Mouse (Mus musculus): ENCODE data around the gene Rdh9. TPM values are rescaled to one million over a fixed set of nuclear protein-coding genes. Genes with fewer than 3 reads are reported as not detected.
"Not testable (repeated sequence)": the region's sequence is repeated elsewhere in the genome, so short reads cannot be mapped to it uniquely, and the experiment has no call there.

Rdh9 gene
- polyA plus RNA-seq, 1 experiment, result 1.4 TPM

GRCm38 (mm10) chr10:127755246-127755645, 20.9 kb upstream of the Rdh9 start:
- no peak overlapping the region for H3K27ac ChIP-seq (ENCODE audit: insufficient read depth, low read length)
- no peak for TF ChIP-seq CTCF (IDR thresholded peaks at IDR 0.05; ENCODE audit: extremely low read depth, insufficient read depth, low read length)
- TF ChIP-seq POLR2A (IDR thresholded peaks at IDR 0.05; ENCODE audit: extremely low read depth, insufficient read depth, low read length), result no peak
- H3K4me1 ChIP-seq (ENCODE audit: control insufficient read depth, insufficient read depth, low read length), result no peaks in the 10 kb centered on the region
- no peak overlapping the region for H3K4me3 ChIP-seq (ENCODE audit: insufficient read depth, low read length)

DNA sequence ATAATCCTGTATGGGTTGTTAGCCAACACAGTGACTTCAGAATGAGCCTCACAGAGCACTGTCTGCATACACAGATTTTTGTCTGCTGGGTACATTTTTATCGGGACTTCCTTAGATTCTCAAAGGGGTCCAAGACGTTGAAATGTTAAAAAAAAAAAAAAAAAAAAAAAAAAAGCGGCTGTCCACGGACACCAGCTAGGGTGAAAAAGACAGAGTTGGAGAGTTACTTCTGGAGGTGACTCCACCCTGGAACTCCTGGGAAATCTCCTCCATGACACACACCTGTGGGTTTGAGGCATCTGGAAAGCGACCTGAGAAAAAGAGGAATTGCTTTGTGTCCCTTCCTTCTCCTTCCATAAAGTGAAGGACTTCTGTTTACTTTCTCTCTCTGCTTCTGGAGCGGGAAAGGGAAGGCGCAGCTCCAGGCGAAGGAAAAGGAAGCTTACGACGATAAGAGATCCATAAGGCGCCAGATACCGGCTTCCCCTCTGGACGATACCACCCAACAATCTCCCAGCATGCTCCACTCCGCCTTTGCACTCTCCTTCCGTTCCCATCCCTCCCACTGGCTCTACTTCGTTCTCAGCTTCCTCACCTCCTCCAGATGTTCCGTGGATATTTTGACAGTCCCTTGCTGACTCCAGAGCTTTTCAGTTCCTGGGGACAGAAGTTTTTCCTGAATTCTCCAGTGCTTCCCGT, 20.3 kb upstream of the Rdh9 start:
- Histone ChIP-seq H3K4me1 (ENCODE audit: control insufficient read depth, insufficient read depth, low read length) (no peaks in the 10 kb centered on the region), H3K4me3 (ENCODE audit: insufficient read depth, low read length) (0 out of 2 replicates have a peak overlapping the region, but pooled peaks have one; percentile 17), H3K27ac (ENCODE audit: insufficient read depth, low read length) (no peak overlapping the region)
- no peak for TF ChIP-seq CTCF (IDR thresholded peaks at IDR 0.05; ENCODE audit: extremely low read depth, insufficient read depth, low read length)
- TF ChIP-seq POLR2A (IDR thresholded peaks at IDR 0.05; ENCODE audit: extremely low read depth, insufficient read depth, low read length), result no peak

- Histone ChIP-seq H3K4me3 (ENCODE audit: insufficient read depth, low read length) (no peak within 1 kb of the TSS), H3K4me1 (ENCODE audit: control insufficient read depth, insufficient read depth, low read length) (no peaks in the 10 kb centered on the region), H3K27ac (ENCODE audit: insufficient read depth, low read length) (no peak within 1 kb of the TSS)
- TF ChIP-seq POLR2A (IDR thresholded peaks at IDR 0.05; ENCODE audit: extremely low read depth, insufficient read depth, low read length), result no peak
- no peak for TF ChIP-seq CTCF (IDR thresholded peaks at IDR 0.05; ENCODE audit: extremely low read depth, insufficient read depth, low read length)
Observed at GRCm38 (mm10) chr10:127759181-127760110, 16.7 kb upstream of the Rdh9 start, which contains the start of the genes Rdh1 and Rdh16f1. Gene Rdh1, plus strand, starts transcription at chr10:127759721. Gene Rdh16f1, plus strand, starts transcription at chr10:127759787.

DNA sequence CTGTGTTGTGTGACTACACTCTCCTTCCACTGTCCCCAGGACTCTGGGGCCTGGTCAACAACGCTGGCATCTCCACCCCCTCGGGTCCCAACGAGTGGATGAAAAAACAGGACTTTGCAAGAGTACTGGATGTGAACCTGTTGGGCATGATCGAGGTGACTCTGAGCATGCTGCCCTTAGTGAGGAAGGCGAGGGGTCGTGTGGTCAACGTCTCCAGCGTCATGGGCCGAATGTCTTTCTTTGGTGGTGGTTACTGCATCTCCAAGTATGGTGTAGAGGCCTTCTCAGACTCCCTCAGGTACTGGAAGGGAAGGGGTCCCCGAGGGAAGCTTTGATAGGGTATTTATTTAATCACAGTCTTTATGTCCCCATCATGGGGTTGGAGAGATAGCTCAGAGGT, 13.3 kb upstream of the Rdh9 start:
- not testable (repeated sequence) for H3K4me1 ChIP-seq (ENCODE audit: control insufficient read depth, insufficient read depth, low read length); H3K27ac ChIP-seq (ENCODE audit: insufficient read depth, low read length); H3K4me3 ChIP-seq (ENCODE audit: insufficient read depth, low read length)

GRCm38 (mm10) chr10:127763914-127764680, 12.1 kb upstream of the Rdh9 start:
- no peaks in the 10 kb centered on the region for H3K4me1 ChIP-seq (ENCODE audit: control insufficient read depth, insufficient read depth, low read length)
- TF ChIP-seq POLR2A (IDR thresholded peaks at IDR 0.05; ENCODE audit: extremely low read depth, insufficient read depth, low read length), result no peak
- TF ChIP-seq CTCF (IDR thresholded peaks at IDR 0.05; ENCODE audit: extremely low read depth, insufficient read depth, low read length), result no peak
- H3K27ac ChIP-seq (ENCODE audit: insufficient read depth, low read length), result no peak overlapping the region
- no peak overlapping the region for H3K4me3 ChIP-seq (ENCODE audit: insufficient read depth, low read length)

- Histone ChIP-seq H3K4me3 (ENCODE audit: insufficient read depth, low read length) (no peak overlapping the region), H3K27ac (ENCODE audit: insufficient read depth, low read length) (no peak overlapping the region), H3K4me1 (ENCODE audit: control insufficient read depth, insufficient read depth, low read length) (no peaks in the 10 kb centered on the region)
- TF ChIP-seq POLR2A (IDR thresholded peaks at IDR 0.05; ENCODE audit: extremely low read depth, insufficient read depth, low read length) (no peak), CTCF (IDR thresholded peaks at IDR 0.05; ENCODE audit: extremely low read depth, insufficient read depth, low read length) (no peak)
Observed at GRCm38 (mm10) chr10:127766564-127766963, 9.6 kb upstream of the Rdh9 start.

DNA sequence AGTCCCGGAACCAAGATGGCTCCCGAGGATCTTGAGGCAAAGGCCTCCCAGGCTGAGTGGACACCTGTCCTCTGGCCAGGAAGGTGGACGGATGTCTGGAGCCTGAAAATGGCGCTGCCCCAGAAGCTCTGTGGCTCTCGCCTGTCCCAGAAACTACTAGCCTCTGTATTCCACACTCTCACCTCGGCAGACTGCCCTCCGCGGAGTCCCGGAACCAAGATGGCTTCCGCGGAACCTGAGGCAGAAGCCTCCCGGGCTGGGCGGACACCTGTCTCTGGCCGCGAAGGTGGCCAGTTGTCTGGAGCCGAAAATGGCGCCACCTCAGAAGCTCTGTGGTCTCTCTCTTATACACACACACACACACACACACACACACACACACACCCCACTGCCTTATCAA, 6.1 kb downstream of the Rdh9 start:
- H3K4me3 ChIP-seq (ENCODE audit: insufficient read depth, low read length); H3K4me1 ChIP-seq (ENCODE audit: control insufficient read depth, insufficient read depth, low read length); H3K27ac ChIP-seq (ENCODE audit: insufficient read depth, low read length): not testable (repeated sequence)

DNA sequence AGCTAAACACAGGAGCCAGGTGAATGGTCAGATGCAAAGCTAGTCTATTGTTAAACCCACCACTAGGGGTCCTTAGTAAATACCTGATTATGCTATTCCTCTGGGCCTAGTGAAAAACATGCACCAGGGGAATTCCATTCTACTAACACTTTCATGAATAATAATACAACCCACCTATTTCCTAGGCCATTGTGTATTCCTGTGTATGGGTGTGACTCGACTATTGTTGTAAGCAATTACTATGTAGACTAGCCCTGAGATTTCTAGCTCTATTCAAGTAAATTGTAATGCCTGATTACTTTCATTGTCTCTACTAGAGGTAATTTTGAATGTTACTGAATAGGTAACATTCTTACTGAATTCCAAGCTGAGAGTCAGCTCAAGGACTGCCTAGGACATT, 9.2 kb downstream of the Rdh9 start:
- not testable (repeated sequence) for H3K4me3 ChIP-seq (ENCODE audit: insufficient read depth, low read length); H3K4me1 ChIP-seq (ENCODE audit: control insufficient read depth, insufficient read depth, low read length); H3K27ac ChIP-seq (ENCODE audit: insufficient read depth, low read length)

DNA sequence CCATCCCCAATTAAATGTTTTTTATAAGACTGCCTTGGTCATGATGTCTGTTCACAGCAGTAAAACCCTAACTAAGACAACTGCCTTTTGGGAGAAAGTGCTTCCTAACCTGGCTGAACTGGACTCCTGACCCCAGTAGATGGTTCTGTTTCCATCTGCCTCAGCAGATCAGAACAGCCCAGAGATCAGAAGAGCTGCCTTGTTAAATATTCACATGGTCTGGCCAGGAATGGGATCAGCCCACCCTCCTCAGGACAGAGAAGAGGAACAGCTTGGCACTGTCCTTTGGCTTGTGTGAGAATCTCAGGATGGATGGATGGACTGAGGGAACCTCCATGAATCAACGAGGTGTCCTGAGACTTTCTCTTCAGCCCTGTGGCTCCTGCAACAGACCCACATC, 23.1 kb downstream of the Rdh9 start:
- H3K27ac ChIP-seq (ENCODE audit: insufficient read depth, low read length), result no peak overlapping the region
- no peak overlapping the region for H3K4me3 ChIP-seq (ENCODE audit: insufficient read depth, low read length)
- TF ChIP-seq POLR2A (IDR thresholded peaks at IDR 0.05; ENCODE audit: extremely low read depth, insufficient read depth, low read length) (no peak), CTCF (IDR thresholded peaks at IDR 0.05; ENCODE audit: extremely low read depth, insufficient read depth, low read length) (no peak)
- H3K4me1 ChIP-seq (ENCODE audit: control insufficient read depth, insufficient read depth, low read length), result no peaks in the 10 kb centered on the region
